Mouse (Mus musculus) thymus, postnatal 36 days (tissue): Measurements from ENCODE around the gene Crybg1.

Experiments used
- DNase-seq, 2 experiments: peaks; one replicate each; pipeline ENCODE4 v3.0.0; 2022; ENCODE audit warnings: mixed read lengths in 2 of 2

The Crybg1 gene

DNA sequence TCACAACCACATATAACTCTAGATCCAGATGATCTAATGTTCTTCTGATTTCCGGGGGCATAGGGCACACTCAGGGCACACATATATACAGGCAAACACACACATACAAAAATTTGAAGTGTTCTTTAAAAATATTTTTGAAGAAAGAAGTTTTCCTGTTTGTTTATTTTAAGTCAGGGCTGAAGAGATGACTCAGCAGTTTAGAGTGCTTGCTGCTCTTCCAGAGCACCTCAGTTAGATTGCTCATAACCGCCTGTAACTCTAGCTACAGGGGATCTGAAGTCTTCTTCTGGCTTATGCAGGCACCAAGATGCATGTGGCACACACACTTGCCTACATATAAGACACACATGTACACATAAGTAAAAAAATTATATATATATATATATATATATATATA, 56.9 kb downstream of the Crybg1 start:
- no peak for DNase-seq

DNA sequence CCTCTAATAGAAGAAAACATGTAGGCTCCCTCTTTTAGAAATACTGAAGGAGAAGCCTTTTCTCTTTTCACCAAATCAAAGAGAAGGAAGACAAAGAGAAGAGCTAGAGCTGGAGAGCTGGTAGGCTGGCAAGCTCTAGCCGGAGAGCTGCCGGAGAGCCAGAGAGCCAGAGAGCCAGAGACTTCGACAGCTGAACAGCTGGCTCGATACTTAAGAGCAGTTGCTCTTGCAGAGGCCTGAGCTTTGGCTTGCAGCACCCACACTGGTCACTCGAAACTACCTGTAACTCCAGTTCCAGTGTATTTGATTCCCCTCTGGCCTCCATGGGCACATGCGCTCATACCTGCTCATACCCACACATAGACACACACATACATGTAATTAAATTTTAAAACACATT, 68.3 kb downstream of the Crybg1 start:
- DNase-seq = no peak

DNA sequence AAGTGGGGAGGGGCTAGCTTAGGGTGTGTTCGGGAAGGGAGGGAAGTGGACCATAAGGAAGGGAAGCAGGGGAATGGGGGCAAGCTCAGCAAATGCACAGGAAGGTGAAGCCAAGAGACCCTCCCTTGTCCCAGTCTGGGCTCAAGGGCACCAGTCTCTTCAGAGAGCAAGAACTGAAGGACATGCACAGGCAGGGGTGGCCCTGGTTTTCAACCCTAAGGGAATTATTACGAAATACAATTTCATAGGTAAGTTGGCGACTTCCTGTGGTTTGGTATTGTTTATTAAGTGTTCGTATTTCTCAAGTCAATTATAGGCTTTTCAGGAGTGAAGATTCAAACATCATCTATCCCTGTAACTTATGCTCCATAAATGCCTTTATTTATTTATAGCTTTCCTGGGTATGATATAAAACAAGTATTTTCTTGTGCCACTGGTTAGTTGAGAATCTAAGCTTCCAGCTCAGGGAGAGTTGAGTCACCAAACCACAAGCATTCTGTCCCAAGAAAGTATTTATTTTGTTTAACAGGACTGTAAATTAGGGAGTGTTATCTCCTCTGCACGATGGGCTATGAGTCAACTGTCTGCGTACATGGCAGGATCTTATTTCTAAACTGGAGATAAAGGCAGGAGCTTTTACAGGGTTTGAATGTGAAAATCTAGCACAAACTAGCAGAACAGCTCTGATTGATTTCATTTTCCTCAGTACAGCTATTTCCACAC, 69.7 kb downstream of the Crybg1 start:
- no peak for DNase-seq

DNA sequence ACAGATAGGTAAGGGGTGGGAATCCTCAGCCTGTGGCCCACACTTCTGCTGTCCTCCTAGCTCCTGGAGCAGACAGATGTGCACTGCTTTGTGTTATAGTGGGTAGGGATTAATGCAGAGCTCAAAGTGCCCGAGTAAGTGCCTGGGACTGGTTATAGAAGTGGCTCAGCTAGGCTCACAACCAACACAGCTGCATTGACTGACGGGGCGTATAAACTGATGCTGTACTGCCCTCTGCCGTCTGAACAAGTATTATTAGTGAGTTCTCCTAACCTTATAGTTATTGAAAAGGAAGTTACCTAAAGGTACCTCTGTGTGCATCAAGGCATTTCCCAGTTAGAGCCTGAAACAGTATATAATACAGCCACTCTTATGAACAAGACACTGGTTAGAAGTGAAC, 77.6 kb downstream of the Crybg1 start:
- DNase-seq = peak; percentile 42 to 56

DNA sequence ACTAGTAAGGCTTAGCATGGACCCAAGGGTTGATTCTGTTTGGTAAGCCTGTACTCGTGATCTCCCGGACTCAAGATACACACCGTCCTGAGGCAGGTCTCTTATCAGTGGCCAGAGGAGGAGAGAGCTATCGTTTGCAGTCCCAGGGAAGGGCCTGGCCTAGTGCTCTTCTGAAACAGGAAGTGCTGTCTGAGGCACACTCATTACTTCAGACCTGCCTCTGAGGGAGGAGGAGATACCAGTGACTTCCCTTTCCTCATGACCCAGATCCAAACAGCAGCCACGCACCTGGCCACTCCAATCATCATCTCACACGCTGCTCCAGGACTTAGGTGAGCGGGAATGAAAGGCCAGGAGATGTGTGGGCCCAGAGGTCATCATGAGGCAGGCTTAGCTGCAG, 79.5 kb downstream of the Crybg1 start:
- peak; percentile 13 to 16 for DNase-seq

DNA sequence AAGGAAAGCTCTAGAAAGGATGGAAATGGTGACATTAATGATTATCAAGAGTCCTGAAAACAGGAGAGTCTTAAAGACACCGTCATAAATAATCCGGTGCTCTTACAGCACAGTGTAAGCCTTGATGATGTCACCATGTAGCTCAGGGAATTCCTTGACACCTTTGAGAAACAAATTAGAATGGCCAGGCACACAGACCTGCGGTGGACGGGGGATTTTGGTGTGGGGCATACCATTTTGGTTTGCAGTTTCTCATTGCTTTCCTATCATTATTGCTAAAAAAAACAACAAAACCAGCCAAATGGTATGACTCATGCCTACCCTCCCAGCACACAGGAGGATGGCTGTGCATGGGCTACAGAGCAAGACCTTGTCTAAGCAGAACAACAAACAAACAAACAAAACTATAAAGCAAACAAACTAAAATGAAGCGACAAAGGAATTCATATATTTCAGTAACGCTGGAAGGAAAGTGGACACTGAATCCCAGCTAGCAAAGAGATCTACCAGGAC, 82.7 kb downstream of the Crybg1 start:
- DNase-seq = no peak

DNA sequence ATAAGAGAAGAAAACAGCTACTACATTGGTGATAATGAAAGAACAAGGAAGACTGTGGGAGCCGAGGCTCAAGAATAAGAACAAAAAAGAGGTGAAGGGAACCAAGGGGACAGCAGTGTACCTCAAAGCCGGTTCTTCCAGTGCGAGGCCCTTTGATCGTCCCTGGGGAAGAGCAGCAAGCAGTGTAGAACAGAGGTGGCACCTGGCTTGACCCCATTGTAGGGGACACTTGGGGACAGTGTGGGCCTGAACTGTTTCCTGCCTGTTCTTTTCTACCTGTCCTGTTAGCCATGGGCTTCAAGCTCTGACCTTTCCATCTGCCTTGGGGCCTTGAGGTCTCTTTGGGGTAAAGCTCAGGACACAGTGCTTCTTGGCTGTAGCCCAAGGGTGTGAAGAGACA, 85.7 kb downstream of the Crybg1 start:
- no peak for DNase-seq

DNA sequence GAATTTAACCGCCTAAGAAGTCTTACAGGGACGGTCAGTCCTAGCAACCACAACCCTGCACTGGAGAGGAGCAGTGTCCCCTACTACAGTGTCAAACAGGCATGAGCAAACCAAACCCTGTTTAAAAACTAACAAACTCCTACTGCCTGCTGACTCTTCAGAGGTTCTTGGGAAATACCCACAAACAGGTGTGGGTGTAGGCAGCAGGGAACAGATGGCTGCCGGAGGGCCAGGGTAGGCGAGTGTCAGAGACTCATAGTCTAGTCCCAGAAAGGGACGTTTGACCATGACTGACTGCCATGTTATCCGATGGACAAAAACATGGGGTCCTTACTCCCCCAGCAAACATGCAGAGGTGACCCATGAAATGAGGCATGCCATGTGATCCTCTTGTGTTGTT, 97.7 kb downstream of the Crybg1 start:
- no peak for DNase-seq

DNA sequence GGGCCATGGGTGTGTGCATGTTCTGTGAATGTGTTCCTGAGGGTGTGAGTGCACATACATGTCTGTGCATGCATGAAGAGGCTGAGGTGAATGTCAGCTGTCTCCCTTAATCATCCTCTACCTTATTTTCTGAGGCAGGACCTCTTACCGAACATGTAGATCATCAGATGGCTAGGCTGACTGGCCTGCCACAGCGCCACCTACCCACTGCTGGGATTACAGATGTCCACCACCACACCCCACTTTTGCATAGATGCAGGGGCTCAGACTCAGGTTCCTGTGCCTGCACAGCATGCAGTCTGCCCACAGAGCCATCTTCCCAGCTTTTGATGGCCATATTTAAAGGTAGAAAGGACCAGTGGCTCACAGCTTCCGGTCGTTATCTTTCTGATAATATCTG, 103.9 kb downstream of the Crybg1 start:
- DNase-seq = peak in 1 of 2 experiments; percentile 6

DNA sequence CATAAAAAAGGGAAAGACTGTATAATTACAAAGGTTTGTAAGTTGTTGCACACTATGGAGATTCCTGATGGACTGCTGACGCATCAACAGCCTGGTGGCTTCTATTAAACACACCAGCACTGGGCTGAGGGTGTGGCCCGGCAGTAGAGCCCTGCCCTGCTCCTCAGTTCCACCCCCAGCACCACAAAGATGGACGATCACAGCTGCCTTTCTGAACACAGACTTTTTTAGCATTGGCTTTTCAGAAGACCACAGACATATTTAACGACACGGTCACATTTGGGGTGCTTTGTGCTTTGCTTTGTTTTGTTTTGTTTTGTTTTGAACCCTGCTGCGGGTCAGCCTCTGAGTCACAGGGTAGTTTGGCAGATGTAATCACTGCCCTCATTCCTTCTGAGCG, 105.0 kb downstream of the Crybg1 start:
- DNase-seq = no peak

DNA sequence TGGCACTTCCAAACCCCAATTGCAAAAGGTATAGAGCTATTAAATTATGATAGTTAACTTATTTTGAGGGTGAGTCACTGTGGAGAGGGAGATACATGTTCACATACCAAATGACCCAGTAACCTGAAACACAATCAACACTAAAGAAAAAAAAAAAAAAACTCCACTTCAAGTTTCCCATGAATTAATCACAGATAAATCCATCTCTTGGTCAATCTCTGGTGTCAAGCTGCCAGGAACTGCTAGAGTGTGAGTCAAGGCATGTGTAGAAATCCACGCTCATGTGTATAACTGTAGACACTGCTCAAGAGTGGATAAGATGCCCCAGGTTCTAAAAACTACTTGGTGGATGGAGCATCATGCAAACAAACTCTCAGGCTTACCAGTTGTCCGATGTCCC, 109.5 kb downstream of the Crybg1 start:
- no peak for DNase-seq

DNA sequence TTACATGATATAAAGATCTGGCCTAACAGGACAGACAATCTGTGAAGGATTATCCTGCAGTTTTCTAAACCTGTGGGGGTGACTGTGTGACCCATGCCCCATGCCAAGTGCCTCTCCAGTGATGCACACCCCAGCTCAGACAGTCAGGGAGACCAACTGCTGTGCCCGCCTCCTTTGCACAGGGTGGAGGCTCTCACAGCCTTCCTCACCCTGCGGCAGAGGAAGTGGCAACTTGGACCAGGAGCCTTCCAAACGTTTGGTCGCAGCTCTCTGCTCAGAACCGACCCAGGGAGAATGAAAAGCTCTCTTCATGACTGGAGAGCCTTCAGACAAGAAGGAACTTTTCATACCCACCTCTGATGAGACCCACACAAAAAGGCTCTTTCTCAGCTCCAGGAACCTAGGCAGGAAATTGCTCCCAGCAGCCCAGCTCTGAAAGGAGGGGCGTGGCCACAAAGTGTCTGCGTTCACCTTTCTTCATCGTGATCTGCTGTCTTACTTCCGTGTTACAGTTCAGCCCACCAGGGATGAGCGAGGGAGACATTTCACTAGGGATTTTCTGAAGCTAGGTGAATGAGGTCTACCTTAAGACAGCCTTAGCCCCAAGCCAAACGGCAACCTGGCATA, 110.6 kb downstream of the Crybg1 start:
- DNase-seq = peak; percentile 58 to 66

DNA sequence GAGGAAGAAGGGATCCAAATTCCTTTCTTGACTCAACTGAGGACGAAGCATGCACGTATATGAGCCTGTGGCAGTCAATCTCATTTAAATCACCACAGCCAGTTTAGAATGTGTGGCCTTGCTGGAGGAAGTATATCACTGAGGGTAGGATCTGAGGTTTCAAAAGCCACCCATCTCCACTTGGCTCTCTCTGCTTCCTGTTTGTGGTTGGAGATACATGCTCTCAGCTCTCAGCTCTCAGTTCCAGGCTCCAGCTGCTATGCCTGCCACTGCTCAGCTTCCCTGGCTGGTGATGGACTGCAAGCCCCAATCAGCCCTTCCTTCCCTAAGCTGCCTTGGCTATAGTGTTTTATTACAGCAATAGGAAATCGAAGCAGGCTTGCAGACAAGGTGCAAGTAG, 119.1 kb downstream of the Crybg1 start:
- DNase-seq = no peak

DNA sequence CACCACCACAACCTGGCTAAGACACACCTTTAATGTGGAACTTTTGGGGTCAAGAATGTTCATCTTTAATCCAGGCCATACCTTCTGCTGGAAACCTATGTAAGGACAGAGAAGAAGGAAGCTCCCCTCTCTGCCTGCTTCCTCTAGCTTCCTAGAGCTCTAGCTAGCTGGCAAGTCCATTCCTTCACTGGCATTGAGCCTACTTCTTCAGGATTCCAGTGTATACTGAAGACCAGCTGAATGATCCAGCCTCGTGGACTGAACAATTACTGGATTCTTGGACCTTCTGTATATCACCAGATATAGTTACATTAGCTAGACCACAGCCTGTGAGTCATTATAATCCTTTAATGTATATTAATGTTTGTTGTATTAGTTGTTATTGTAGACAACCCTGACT, 121.4 kb downstream of the Crybg1 start:
- no peak for DNase-seq

DNA sequence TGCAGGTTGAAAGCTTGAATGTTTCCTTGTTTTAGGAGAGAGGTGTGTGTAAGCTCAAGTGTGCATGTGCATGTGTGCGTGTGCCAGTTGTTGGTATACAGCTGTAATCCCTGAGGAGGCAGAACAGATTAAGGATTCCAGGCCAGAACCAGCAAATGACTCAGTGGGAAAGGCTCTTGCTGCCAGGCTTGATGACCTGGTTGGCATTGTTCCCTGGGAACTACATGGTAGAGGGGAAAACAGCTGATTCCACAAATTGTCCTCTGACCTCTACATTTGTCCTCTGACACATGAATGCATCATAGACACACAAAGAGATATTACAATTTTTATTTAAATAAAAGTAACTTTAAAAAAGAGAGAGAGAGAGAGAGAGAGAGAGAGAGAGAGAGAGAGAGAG, 122.5 kb downstream of the Crybg1 start:
- DNase-seq = no peak

DNA sequence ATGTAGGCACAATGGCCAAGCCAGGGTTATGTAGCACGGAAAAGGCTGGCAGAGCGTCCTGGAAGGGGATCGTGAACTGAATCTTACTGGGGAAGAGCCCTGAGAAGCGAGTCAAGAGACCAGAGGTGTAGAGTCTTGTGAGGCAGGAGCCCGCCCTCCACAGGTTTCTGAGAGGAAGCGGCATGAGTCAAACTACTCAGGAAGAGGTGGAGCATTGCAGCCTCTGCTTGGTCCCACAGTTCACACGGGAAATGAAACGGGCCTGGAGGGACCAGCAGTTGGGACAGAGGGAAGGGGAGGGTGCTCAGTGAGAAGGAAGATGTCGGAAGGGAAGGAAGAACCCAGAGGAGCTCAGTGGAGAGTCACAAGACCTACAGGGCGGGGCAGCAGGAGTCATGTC, 123.9 kb downstream of the Crybg1 start:
- DNase-seq = no peak

DNA sequence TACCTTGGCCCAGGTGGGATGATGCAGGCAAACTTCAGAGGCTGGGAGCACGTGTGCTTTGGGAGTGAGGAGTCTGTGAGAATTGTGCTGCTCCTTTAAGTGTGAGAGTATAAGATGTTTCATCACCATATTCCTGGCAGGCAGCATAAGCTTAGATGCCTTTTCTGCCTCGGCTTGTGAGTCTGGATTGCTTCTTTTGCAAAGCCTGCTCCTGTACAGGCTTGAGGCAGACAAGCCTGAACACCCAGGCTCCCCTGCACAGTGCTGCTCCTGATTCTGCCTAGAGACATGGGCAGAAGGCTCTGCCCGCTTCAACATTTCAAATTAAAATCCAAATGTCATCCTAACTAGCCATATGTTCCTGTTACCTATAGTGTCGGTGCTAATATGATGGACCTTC, 128.5 kb downstream of the Crybg1 start:
- no peak for DNase-seq

DNA sequence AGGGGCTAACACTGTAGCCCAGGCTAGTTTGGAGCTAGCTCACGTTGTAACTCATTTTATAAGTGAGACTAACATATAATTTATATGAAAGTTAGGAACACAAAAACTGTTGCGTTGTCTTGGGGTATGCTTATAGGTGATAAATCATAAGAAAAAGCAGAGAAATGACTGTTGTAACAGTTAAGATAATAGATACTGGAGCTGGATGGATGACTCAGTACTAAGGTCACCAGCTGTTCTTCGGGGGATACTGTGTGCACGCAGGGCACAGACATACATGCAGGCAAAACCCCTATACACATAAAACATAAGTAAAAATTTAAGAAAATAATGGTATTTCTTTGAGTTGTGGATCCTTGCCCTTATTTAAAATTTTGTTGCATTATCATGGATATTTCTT, 130.1 kb downstream of the Crybg1 start:
- no peak for DNase-seq

DNA sequence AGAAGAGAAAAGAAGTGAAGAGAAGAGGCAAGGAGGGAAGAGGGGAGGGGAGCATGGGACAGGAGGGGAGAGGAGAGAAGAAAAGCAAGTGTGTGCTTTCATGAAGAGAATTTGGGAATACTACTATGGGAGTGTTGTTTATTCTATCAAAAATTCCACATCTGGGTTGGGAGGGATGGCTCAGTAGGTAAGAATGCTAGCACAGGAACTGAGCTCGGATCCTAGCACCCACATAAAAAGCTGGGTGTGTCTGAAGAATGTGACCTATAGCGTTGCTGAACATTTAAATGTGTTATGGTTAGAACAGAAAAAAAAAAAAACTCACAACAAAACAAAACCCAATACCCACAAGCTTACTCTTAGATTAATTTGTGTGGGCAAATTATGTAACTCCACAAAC, 133.0 kb downstream of the Crybg1 start:
- no peak for DNase-seq

DNA sequence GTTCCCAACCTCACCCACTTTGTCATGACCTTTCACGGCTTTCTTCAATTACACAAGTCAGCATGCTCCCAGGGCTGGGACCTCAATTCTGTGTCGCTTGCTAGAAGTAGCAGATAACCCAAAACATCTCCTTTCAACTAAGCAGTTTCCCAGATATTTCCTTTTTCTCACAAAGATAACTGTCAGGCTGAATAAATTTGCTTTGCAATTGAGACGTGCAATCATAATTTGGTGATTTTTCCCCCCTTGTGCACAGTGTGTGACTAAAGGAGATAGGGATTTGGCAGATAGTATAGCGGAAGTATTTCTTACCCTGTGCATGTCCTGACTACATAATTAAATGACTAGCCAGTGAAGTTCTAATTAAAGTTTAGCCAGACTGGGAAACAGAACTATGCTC, 134.8 kb downstream of the Crybg1 start:
- DNase-seq = no peak

DNA sequence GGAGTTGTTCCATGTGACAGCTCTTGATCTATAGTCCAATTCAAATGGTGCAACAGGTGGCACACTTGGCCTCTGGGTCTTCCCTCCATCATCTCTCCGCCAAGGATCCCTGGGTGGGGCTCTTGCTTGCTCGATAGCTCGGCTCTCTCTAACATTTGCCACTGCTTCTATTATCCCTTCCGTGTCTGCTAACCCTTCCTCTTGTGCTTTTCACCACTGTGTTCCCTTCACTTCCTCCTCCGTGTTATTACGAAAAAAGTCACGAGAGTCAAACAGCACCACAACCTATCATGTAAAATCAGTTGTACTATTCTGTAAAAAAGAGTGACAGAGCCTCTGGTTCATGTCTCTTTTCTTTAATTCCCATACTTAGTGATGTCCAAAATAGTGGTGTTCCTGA, 137.2 kb downstream of the Crybg1 start:
- no peak for DNase-seq

DNA sequence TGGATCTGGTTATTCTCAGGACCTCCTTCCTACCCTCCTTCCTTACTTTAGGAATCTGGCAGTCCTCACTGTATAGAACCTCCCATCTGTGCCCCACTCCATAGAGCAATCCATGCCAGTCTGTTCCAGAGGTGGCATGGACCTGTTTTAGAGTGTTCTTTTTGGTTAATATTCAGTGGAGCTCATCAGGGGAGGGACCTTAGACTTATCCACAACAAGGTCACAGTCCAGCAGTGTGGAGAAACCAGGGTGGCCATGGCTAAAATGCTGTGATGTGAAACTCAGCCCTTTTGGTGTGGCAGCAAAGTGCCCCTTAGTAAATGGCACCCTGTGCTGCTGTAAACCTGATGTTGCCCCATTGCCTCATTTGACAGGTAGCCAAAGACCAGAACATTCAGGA, 139.8 kb downstream of the Crybg1 start:
- DNase-seq = no peak

DNA sequence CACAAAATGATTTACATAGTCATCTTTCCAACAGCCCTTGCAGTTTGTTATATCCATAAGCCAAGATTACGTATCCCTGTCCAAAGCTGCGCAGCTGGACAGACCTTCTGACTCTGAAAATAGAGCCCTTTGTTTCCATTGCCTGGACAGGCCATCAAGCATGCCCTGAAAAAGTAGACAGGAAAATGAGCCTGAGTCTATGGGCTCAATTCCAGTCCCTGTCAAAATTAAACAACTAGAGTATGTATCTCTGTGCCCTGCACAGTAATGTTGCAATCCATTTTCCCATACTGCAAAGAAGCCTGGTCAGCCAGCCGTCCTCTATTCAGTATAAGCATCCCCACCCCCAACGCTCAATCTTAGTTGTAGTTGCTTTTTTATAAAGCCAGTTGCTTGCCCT, 141.8 kb downstream of the Crybg1 start:
- DNase-seq = no peak
